Mouse (Mus musculus): ENCODE data around the gene E2f7.
"Not testable (repeated sequence)": the region's sequence is repeated elsewhere in the genome, so short reads cannot be mapped to it uniquely, and the experiment has no call there.

Gene E2f7

DNA sequence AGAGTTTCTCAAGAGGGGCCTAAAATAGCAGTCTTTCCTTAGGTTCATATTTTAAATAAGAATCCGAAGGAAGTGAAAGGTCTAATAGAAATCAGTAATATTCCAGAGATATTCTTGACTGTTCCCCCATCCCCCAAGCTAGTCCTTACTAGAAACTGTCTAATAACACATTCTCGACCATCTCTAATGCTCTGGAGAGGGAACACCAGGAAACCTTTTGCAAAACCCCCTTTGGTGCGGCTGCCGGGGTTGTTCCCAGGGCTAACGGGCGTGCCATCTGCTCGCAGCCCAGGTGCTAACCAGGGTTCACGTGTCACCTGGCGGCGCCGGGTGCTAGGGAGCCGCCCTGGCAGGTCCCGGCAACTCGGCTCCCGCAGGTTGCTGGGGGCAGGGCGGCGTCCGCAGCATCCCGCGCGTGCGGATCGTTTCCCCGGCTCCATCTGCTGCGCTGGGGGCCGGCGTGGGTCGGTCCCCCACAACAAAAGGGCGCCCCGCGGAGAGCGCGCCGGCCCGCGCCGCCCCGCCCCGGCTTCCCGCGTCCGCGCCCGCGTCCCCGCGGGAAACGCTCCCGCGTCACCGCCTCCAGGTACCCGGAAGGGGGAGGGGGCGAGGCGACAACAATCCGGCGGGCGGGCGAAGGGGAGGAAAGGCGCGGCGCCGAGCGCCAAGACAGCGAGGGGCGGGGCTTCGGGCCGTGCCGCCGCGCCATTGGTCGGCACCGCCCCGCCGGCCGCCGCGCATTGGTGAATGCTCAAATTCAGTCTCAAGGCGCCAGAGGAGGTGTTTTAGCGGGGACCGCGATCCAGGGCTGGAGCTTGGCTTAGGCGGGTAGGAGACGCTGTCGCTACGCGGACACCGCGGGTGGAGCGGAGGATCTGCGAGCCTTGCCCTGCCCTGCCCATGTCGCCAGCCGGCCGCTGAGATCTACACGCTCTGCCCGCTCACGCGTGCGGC, at the start of gene E2f7:
Gene E2f7 (plus strand): TSS at position 754 of the 954 bp plus-strand sequence.
- in situ Hi-C loops (cut with MboI, MseI), result no loop called here

DNA sequence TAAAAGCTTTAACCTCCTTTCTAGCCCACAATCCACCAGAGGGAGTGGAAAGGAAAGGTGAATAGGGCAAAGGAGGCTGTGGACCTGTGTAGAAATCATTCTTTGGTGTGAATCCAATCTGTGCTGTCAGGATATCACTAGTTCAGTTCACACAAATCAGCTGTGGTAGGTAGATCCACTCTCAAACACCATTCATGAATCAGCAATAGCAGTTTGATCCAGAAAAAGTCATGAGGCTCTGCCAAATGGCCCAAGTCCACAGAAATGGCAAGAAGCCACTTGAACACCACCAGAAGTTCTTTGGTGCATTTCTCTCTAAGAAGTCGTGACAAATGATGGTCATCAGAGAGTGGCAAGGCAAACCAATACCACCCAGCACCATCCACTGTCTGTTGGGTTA, 44.0 kb upstream of the E2f7 start:
- in situ Hi-C loops (cut with MboI, MseI), result no loop called here

DNA sequence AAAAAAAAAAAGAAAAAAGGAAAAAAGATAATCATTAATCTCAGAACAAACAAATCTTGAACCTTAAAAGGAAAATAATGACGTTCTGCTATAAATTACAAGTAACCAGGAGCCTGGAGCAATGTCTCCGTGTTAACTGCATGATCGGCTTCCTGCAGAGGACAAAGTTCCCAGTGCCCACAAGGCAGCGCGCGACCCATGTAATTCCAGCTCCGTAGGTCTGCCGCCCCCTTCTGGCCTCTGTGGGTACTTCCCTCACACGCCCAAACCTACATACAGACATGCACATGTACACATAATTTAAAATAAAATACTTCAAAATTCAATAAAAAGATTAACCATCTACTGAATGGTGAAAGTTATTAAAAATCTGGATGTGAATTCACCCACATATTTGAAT, 39.6 kb upstream of the E2f7 start:
- in situ Hi-C loops (cut with MboI, MseI), result no loop called here

DNA sequence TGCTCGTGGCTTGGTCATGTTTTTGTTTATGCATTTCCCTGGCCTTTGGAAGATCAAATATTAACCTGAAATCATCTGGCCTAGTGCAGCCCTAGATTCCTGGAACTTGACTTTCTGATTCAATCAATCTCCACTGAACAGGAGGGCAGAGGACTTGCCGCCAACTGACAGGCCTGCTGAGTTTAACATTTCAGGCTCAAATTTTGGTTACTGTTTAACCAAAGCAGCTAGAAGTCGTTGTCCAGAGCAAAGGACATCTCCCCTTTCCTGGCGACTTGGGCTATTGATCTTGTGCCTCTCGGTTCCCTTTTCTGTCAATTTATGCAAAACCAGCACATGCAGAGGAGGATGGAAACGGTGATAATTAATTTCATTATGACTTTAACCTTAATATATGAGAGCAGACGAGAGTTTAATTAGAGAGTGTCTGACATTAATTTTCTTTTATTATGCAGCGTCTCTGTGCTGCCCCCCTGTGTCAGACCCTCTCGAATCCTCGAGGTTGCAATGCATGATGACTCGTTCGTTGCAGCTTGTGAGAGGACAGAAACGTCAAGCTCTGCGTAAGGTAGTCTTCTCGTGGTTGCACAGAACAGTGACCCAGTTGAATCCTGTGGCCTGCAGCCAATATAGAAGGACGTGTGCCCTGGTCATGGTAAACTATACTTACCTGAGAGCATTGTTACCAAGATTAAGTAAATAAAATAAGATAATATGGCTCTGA, 37.7 kb upstream of the E2f7 start:
- in situ Hi-C loops (cut with MboI, MseI), result no loop called here

DNA sequence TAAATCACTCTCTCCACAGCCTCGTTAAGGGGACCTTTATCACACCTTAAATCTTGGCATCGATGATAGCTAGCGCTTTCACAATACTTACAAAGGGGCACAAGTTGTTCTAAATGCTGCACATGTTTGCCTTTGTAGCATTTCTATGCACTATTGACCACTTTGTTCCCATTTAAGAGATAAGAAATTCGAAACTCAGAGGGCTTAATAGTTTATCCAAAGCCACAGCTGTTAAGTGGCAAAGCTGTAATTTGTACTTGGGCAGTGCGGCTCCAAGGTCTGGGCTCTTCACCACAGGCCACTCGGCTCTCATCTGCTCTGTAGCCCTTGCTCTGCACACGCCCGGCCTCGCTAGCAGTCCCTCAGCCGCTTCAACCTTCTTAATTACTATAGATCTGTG, 28.4 kb upstream of the E2f7 start:
- in situ Hi-C loops (cut with MboI, MseI), result no loop called here

DNA sequence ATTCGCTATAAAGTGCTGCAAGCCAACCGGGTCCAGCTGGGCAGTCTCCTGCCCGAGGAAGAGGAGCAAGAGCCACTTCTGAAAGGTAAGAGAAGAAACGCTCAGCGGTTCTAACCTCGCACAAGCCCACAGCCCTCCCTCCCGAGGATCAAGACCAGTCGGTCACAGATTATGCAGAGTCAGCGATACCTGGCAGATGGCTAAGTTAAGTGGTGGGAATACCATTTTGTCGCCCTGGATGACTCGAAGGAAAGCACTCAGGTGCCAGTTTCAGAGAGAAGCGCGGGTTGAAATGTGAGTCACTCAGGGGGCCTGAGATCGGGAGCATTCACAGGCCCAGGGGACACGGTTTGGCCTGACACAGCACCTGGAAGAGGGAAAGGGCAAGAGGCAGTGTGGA, 18.8 kb upstream of the E2f7 start:
- in situ Hi-C loops (cut with MboI, MseI), result no loop called here

DNA sequence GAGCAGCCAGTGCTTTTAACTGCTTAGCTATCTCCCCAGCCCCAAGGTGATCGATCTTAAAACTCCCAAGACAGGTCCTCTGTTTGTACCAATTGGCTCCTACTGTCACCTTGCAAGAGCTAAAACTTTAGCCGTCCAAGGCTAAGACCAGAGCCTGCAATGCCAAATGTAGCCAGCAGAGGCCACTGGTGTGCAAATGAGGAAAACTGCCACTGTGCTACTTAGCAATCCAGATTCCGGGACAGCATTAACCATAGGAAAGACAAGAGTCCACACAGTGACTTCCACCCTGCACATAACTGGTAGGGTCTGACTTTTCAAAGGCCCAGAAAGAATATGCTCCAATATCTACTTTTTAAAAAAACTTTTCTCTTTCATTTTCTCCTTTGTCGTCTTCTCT, 17.4 kb upstream of the E2f7 start:
- in situ Hi-C loops (cut with MboI, MseI), result no loop called here

DNA sequence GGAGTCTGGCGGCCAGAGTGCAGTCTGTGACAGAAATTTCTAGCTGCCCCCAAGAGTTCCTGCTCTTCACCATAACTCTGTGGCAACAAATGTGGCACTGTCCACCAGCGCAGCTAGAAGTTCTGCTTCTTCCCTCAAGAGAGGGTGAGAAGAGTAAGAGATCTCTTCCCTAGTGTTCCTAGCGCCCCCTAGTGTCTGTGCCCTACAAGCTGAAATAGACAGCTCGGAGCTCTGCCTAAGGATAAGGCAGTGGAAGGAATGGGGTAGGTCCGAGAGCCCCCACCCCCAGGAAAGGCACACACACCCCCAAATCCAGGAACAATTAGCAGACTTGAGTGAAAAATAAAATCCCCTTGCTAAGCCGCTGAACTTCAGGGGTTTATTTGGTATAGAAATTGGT, 11.9 kb upstream of the E2f7 start:
- in situ Hi-C loops (cut with MboI, MseI), result no loop called here

DNA sequence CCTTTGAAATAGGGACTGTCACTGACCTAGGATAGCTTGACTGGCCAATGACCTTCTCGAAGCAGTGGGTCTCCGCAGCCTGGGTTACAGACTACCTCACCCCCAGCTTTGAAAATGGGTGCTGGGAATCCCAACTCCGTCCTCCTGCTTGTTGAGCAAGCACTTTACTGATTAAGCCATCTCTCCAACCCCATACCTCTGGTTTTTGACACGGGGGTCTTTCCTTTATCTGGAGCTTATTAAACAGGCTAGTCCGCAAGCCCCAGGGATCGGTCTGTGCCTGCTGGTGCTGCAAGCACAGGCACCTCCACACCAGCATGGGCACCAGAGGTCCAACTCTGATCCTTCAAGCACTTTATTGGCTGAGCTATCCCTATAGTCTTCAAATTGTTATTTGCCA, 1.5 kb upstream of the E2f7 start:
- in situ Hi-C loops (cut with MboI, MseI), result no loop called here

DNA sequence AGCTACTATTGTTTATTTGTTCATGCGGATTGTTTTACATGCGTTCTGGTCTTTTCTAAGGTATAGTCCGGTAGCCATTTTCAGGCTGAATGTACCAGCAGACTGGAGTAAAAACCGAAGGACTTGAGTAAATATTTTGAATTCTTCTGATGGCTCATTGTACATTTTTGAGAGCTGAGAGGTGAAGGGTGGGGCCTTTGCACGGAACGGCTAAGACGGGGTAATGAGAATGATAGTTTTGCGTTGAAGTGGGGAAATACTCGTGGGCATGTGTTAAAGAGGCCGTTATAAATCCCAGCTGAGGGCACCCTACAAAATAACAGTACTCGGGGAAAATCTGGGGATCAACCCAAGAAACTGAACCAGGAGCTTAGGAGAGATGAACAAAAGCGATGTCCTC, 1.1 kb upstream of the E2f7 start:
- in situ Hi-C loops (cut with MboI, MseI), result no loop called here

DNA sequence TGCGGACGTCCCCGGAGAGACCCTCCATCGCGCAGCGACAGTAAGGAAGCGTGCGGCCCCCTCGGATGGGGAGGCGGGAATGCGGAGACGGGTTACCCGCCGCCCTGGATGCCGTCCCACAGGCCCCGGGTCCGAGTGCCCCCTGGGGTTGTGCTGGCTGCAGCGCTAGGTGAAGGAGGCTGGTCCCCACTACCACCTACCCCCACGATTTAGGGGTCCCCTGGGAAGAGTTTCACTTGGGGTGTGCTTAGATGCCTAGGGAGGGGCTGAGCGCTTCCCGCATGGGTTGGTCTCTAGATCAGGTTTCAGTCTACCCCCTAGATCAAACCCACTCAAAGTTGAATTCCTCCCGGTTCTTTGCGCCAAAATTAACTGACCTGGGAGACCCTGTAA, 397 bp downstream of the E2f7 start:
- in situ Hi-C loops (cut with MboI, MseI), result no loop called here

DNA sequence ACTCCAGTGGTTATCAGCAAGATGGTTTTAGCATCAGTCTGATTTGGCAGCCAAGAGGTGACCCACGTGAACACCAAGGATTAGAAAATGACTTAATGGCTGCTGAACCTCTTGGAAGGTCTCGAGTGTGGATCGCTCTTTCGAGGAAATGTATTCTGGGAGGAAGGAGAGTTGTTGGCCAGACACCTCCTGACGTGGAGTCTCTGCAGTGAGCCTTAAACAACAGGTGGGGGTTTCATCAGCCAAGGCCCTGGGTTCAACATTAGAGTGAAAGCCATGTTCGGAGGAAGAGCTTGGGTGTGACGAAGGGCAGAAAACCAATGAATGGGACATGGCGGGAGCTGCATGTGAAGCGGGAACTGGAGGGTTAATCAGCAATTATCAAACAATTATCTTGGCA, 3.8 kb downstream of the E2f7 start:
- in situ Hi-C loops (cut with MboI, MseI), result no loop called here

DNA sequence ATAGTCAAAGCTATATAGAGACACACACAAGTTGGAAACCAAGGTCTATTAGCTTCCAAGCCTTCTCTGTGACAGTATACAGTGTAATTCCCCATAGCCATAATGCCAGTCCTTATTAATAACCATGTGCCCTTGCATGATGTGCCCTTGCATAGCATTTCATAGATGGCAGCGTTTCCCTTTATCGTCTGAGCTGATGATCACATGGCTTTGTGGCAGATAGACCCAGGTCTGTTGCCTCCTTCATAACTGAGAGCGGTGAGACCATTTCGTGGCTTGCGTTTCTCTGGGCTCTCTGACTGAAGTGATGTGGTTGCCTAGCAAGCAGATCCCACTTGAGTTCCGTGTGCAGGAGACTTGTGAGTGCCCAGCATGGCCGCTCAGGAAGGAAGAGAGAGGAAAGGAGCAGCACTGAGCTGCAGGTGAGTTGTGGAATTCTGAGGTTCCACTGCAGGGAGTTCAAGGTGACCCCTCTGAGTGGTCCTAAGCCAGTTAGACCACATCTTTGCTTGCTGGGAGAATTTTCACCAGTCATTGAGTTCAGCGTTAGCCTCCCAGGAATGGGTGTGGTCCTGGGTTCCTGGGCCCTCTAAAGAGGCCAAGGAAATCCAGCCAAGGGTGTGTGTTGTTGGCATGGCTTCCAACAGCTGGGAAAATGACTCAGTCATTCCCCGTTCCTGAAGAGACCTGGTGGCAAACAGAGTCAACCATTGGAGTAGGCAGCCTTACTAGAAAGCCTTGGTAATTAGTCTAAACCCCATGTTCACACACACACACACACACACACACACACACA, 4.5 kb downstream of the E2f7 start:
- in situ Hi-C loops (cut with MboI, MseI), result no loop called here

DNA sequence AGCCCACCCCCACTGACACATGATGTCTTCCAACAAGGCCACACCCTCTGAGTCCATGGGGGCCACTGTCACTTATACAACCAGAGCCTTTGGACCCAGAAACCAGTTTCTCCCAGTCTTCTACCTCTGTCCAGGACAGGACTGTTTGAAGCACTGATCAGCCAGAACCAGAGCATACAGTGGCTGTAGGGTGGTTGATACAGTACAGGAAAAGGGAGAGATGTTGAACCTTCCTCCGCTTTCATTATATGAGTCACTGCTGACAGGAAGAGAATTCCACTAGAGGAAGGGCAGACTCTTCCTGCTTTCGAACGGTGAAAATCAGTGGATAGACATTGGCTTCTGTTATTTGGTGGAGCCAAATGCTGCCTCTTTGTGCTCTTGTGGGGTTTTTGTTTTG, 7.6 kb downstream of the E2f7 start:
- in situ Hi-C loops (cut with MboI, MseI), result no loop called here

DNA sequence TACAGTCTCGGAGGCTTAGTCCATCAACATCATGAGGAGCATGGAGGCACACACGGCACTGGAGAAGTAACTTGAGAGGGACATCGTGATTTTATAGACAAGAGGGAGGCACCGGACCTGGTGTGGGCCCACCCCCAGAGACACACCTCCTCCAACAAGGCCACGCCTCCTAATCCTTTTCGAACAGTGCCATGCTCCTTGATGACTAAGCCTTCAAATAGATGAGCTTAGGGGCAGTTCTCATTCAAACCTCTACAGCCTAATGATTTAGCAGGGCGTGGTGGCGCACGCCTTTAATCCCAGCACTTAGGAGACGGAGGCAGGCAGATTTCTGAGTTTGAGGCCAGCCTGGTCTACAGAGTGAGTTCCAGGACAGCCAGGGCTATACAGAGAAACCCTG, 10.3 kb downstream of the E2f7 start:
- in situ Hi-C loops (cut with MboI, MseI), result no loop called here

DNA sequence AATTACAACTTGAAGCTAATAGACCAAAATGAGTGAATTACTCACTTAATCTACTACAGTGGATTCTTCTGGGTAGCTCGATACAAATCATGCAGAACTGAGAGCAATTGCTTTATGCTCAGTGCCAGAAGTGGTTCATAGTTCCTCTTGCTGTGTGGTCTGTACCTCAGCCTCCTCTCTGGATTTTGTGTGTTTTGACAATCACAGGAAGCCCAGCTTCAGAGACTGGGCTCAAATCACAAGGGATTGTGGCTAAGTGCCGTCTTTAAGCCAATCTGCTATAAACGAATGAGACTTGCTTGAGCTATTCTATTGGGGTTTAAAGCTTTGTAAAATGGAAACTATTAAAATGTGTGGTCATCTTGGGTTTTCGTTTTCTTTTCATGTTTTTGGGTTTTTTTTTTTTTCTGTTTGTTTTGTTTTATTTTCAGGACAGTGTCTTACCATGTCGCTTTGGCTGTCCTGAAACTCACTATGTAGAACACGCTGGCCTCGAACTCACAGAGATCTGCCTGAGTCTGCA, 11.1 kb downstream of the E2f7 start:
- in situ Hi-C loops (cut with MboI, MseI), result no loop called here

DNA sequence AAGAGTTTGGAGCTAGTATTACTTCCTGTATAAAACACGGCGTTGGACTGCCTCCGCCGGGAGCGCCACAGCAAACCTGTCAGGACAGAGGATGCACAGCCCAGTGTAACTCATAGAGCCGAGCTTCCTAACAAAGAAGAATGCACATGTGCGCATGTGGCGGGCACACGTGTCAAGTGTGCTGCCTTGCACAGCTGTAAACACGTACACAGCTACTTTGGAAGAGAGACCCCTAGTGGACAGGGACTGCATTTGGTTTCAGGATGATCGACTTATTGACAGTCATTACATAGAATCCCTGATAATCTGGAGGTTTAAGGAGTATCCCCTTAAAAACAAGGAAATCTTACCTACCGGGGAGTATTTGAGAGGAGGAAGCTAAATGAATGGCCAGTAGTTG, 15.3 kb downstream of the E2f7 start:
- in situ Hi-C loops (cut with MboI, MseI), result not testable (repeated sequence)

DNA sequence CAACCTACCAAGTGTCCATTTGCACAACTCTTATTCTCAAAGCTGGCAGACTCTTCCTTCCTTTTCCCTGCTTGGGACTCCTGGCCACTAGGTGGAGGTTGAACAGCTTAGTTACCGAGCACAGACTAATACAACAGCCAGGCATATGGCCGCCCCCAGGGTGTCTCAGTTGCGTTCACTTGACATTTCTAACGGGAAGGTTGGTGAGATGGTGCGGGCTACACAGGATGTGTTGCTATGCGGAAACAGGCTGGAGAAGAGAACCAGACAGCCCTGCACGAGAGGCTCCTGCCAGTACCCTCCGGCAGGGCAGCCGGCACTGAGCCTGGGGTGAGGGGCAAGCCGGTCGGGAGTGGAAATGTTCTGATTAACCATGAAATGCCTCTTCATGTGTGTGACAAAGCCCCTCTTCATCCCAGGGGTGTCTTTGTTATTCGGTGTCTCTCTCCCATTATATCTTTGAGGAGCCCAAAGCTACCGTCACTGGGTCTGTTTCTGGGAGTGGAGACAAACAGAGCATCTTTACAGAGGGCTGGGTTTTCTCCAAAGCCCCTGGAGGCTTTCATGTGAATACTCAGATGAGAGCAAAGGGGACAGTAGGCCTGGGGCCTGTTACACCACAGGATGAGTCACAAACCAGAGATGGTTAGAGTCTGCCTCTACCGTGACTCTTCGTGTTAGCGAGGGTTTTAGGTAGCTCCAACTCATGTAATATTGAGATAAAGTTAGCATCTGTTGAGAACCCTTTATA, 17.1 kb downstream of the E2f7 start:
- in situ Hi-C loops (cut with MboI, MseI), result no loop called here

DNA sequence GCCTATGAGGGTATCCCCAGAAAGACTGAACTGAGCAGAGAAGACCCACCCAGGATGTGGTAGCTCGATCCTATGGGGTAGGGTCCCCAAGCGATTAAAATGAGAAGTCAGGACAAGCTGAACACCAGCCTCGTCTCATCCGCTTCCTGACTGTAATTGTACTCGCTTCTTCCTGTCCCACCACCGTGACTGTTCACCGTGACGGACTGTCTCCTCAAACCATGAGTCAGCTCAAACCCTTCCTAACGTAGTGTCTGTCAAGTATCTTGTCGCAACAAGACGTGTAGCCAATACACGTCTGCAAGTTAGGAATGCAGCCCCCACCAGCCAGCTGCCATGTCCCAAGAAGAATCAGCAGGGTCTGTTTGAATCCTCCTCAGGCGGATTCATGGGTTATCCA, 18.2 kb downstream of the E2f7 start:
- in situ Hi-C loops (cut with MboI, MseI), result no loop called here

DNA sequence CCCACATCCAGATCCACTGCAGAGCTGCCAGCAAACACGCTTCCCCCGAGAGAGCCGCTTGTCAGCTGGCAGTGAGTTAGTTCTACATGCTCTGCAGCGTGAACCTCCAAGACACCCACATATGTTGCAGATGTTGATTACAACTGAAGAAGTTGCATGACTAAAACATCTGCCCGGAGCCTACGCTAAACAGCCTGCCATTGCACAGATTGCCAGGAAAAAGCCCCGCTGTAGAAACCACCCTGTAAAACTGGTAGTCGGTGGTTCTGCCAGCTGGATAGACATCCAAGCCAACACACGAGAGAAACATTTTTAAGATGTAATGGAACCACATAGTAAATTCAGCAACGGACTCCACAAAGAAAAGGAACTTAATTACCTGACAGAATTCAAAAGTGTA, 24.3 kb downstream of the E2f7 start:
- in situ Hi-C loops (cut with MboI, MseI), result no loop called here

DNA sequence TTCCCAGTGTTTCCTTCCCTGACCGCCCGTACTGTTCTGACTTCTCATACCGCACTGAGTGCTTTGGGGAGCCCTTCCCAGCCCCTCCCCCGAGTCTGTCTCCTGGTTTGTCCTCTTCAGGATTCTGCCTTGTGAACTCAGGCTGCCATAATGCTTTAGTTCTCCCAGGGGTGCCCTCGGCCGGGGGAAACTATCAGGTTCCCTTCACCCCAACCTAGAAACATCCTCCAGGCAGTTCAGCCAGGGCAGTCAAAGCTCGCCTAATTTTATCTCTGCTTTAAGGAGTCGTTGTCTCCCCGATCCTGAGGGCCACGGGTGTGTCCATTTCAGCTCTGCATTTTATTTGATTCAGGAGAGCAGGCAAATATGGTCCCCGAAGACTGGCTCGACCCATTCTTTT, 28.0 kb downstream of the E2f7 start:
- in situ Hi-C loops (cut with MboI, MseI), result no loop called here
